Mouse (Mus musculus): ENCODE data around the gene Fam53a. TPM values are rescaled to one million over a fixed set of nuclear protein-coding genes. Genes with fewer than 3 reads are reported as not detected.

Gene Fam53a
- polyA plus RNA-seq, 1 experiment, result 5.3 TPM

GRCm38 (mm10) chr5:33637606-33638350, 8.3 kb upstream of the Fam53a start:
- no peak overlapping the region for H3K4me3 ChIP-seq (replicated peaks)
- no peaks in the 10 kb centered on the region for H3K27me3 ChIP-seq (ENCODE audit: control insufficient read depth)
- H3K9me3 ChIP-seq (ENCODE audit: control insufficient read depth, low read length), result no peaks in the 10 kb centered on the region
- H3K36me3 ChIP-seq (ENCODE audit: control insufficient read depth), result peaks cover 90% of the 10 kb centered on the region
- no peak for TF ChIP-seq GATA1 (IDR thresholded peaks at IDR 0.05; ENCODE audit: low read length)
- no peak for TF ChIP-seq TAL1 (IDR thresholded peaks at IDR 0.05; ENCODE audit: low read length)
- H3K4me1 ChIP-seq (ENCODE audit: control insufficient read depth), result peaks cover 44% of the 10 kb centered on the region

- H3K36me3 ChIP-seq (ENCODE audit: control insufficient read depth), result peaks cover 75% of the 10 kb centered on the region
- TF ChIP-seq TAL1 (IDR thresholded peaks at IDR 0.05; ENCODE audit: low read length) (no peak), GATA1 (IDR thresholded peaks at IDR 0.05; ENCODE audit: low read length) (no peak)
- no peaks in the 10 kb centered on the region for H3K27me3 ChIP-seq (ENCODE audit: control insufficient read depth)
- peaks cover 53% of the 10 kb centered on the region for H3K4me1 ChIP-seq (ENCODE audit: control insufficient read depth)
- H3K9me3 ChIP-seq (ENCODE audit: control insufficient read depth, low read length), result no peaks in the 10 kb centered on the region
- H3K4me3 ChIP-seq (replicated peaks), result no peak overlapping the region
These were observed 5.9 kb upstream of the Fam53a start for GRCm38 (mm10) chr5:33635361-33635760.

GRCm38 (mm10) chr5:33632526-33632925, 3.1 kb upstream of the Fam53a start:
- no peaks in the 10 kb centered on the region for H3K9me3 ChIP-seq (ENCODE audit: control insufficient read depth, low read length)
- H3K4me3 ChIP-seq (replicated peaks), result no peak overlapping the region
- peaks cover 50% of the 10 kb centered on the region for H3K36me3 ChIP-seq (ENCODE audit: control insufficient read depth)
- peaks cover 59% of the 10 kb centered on the region for H3K4me1 ChIP-seq (ENCODE audit: control insufficient read depth)
- TF ChIP-seq GATA1 (IDR thresholded peaks at IDR 0.05; ENCODE audit: low read length) (no peak), TAL1 (IDR thresholded peaks at IDR 0.05; ENCODE audit: low read length) (no peak)
- H3K27me3 ChIP-seq (ENCODE audit: control insufficient read depth), result no peaks in the 10 kb centered on the region

- Histone ChIP-seq H3K9me3 (ENCODE audit: control insufficient read depth, low read length) (no peaks in the 10 kb centered on the region), H3K36me3 (ENCODE audit: control insufficient read depth) (peaks cover 31% of the 10 kb centered on the region), H3K4me3 (replicated peaks) (peak overlapping the region; percentile 88), H3K27me3 (ENCODE audit: control insufficient read depth) (no peaks in the 10 kb centered on the region), H3K4me1 (ENCODE audit: control insufficient read depth) (peaks cover 50% of the 10 kb centered on the region)
- TF ChIP-seq GATA1 (IDR thresholded peaks at IDR 0.05; ENCODE audit: low read length) (no peak), TAL1 (IDR thresholded peaks at IDR 0.05; ENCODE audit: low read length) (no peak)
These were observed 1.2 kb upstream of the Fam53a start for GRCm38 (mm10) chr5:33630615-33631014.

GRCm38 (mm10) chr5:33630061-33630460, 626 bp upstream of the Fam53a start:
- Histone ChIP-seq H3K4me1 (ENCODE audit: control insufficient read depth) (peaks cover 50% of the 10 kb centered on the region), H3K27me3 (ENCODE audit: control insufficient read depth) (no peaks in the 10 kb centered on the region), H3K4me3 (replicated peaks) (peak overlapping the region; percentile 88), H3K36me3 (ENCODE audit: control insufficient read depth) (peaks cover 31% of the 10 kb centered on the region), H3K9me3 (ENCODE audit: control insufficient read depth, low read length) (no peaks in the 10 kb centered on the region)
- TF ChIP-seq GATA1 (IDR thresholded peaks at IDR 0.05; ENCODE audit: low read length), result no peak

- Histone ChIP-seq H3K4me1 (ENCODE audit: control insufficient read depth) (peaks cover 49% of the 10 kb centered on the region), H3K9me3 (ENCODE audit: control insufficient read depth, low read length) (no peaks in the 10 kb centered on the region), H3K4me3 (replicated peaks) (peak overlapping the region; percentile 88)
These were observed 575 bp downstream of the Fam53a start for GRCm38 (mm10) chr5:33628820-33629300.

GRCm38 (mm10) chr5:33627968-33628367, 1.5 kb downstream of the Fam53a start:
- no peak for TF ChIP-seq TAL1 (IDR thresholded peaks at IDR 0.05; ENCODE audit: low read length)
- TF ChIP-seq GATA1 (IDR thresholded peaks at IDR 0.05; ENCODE audit: low read length), result no peak
- peaks cover 27% of the 10 kb centered on the region for H3K36me3 ChIP-seq (ENCODE audit: control insufficient read depth)
- no peaks in the 10 kb centered on the region for H3K9me3 ChIP-seq (ENCODE audit: control insufficient read depth, low read length)

More at GRCm38 (mm10) chr5:33628820-33629300, 575 bp downstream of the Fam53a start:
- TF ChIP-seq TAL1 (IDR thresholded peaks at IDR 0.05; ENCODE audit: low read length) (no peak), GATA1 (IDR thresholded peaks at IDR 0.05; ENCODE audit: low read length) (no peak)
- no peaks in the 10 kb centered on the region for H3K27me3 ChIP-seq (ENCODE audit: control insufficient read depth)
- peaks cover 25% of the 10 kb centered on the region for H3K36me3 ChIP-seq (ENCODE audit: control insufficient read depth)

GRCm38 (mm10) chr5:33623766-33624165, 5.7 kb downstream of the Fam53a start:
- H3K27me3 ChIP-seq (ENCODE audit: control insufficient read depth), result no peaks in the 10 kb centered on the region
- H3K4me3 ChIP-seq (replicated peaks), result no peak overlapping the region
- no peaks in the 10 kb centered on the region for H3K9me3 ChIP-seq (ENCODE audit: control insufficient read depth, low read length)
- no peak for TF ChIP-seq GATA1 (IDR thresholded peaks at IDR 0.05; ENCODE audit: low read length)
- TF ChIP-seq TAL1 (IDR thresholded peaks at IDR 0.05; ENCODE audit: low read length), result no peak
- peaks cover 25% of the 10 kb centered on the region for H3K36me3 ChIP-seq (ENCODE audit: control insufficient read depth)
- H3K4me1 ChIP-seq (ENCODE audit: control insufficient read depth), result peaks cover 23% of the 10 kb centered on the region

More at GRCm38 (mm10) chr5:33627968-33628367, 1.5 kb downstream of the Fam53a start:
- Histone ChIP-seq H3K4me3 (replicated peaks) (peak overlapping the region; percentile 88), H3K4me1 (ENCODE audit: control insufficient read depth) (peaks cover 49% of the 10 kb centered on the region), H3K27me3 (ENCODE audit: control insufficient read depth) (no peaks in the 10 kb centered on the region)

GRCm38 (mm10) chr5:33622671-33623070, 6.8 kb downstream of the Fam53a start:
- Histone ChIP-seq H3K4me1 (ENCODE audit: control insufficient read depth) (peaks cover 12% of the 10 kb centered on the region), H3K36me3 (ENCODE audit: control insufficient read depth) (peaks cover 25% of the 10 kb centered on the region)
- TF ChIP-seq GATA1 (IDR thresholded peaks at IDR 0.05; ENCODE audit: low read length) (no peak), TAL1 (IDR thresholded peaks at IDR 0.05; ENCODE audit: low read length) (no peak)

More at GRCm38 (mm10) chr5:33622671-33623070, 6.8 kb downstream of the Fam53a start:
- Histone ChIP-seq H3K4me3 (replicated peaks) (no peak overlapping the region), H3K27me3 (ENCODE audit: control insufficient read depth) (no peaks in the 10 kb centered on the region), H3K9me3 (ENCODE audit: control insufficient read depth, low read length) (no peaks in the 10 kb centered on the region)
